ENCODE assay signal across 8 mouse cellular contexts in genomic region chr8:111538194-111538593, GRCm38 (mm10). TPM values are rescaled to one million over a fixed set of nuclear protein-coding genes. Genes with fewer than 3 reads are reported as not detected.
DNase-seq lines count a peak whose midpoint lies in the region; ATAC-seq and TF ChIP-seq lines count a peak whose summit lies in the region.

No protein-coding gene starts in this region.

- H3K4me1 ChIP-seq in kidney, embryonic 14.5 days (ENCODE audit: control insufficient read depth, insufficient read depth, low read length): peaks cover 22% of the 10 kb centered on the region

- peak; percentile 94 for DNase-seq in heart, adult 11 months
- DNase-seq in heart, postnatal 36 days: no peak
- peak; percentile 24 for DNase-seq in brain, embryonic 14.5 days (ENCODE audit: low read depth)
- DNase-seq in heart, adult 8-10 months (ENCODE audit: low spot score): peak; percentile 48
- peak; percentile 59 for DNase-seq in lung, postnatal 25 days (ENCODE audit: low spot score)
- no peak for DNase-seq in spleen, postnatal 10 days (ENCODE audit: low spot score in 2 of 2)
- no peak for DNase-seq in gastrocnemius, adult 8-10 months (ENCODE audit: low spot score in 2 of 2)

- no peak overlapping the region for H3K27ac ChIP-seq in kidney, embryonic 14.5 days (ENCODE audit: low read depth, low read length)

- peak overlapping the region; percentile 94; the same call in 1 of the 2 replicates for H3K9ac ChIP-seq in kidney, embryonic 14.5 days (ENCODE audit: low read depth, low read length)

- WGBS in kidney, embryonic 14.5 days: 12% methylated on average over 2 of the region's 2 CpGs

- H3K9me3 ChIP-seq in kidney, embryonic 14.5 days (ENCODE audit: control insufficient read depth, low read length): no peaks in the 10 kb centered on the region

- intact Hi-C loops in heart, postnatal 36 days (cut with DNase I): loop anchor here (2.0 to 5.0 kb wide), 2 partner anchors 59 to 196 kb away; no protein-coding TSS in a partner anchor

- ATAC-seq in kidney, embryonic 14.5 days (ENCODE audit: low FRiP score, low TSS enrichment): no peak

- H3K27me3 ChIP-seq in kidney, embryonic 14.5 days (ENCODE audit: control insufficient read depth, insufficient read depth, low read length): no peaks in the 10 kb centered on the region

- TF ChIP-seq CTCF in brain, embryonic 14.5 days (IDR thresholded peaks at IDR 0.05; ENCODE audit: borderline replicate concordance, extremely low read depth, insufficient read depth, insufficient read length): no peak

- peak overlapping the region; percentile 75 for H3K4me2 ChIP-seq in kidney, embryonic 14.5 days (replicated peaks; ENCODE audit: low read depth, low read length)

- peak overlapping the region; percentile 81 for H3K4me3 ChIP-seq in kidney, embryonic 14.5 days (ENCODE audit: low read length)

- no peaks in the 10 kb centered on the region; the same call in 1 of the 2 replicates for H3K36me3 ChIP-seq in kidney, embryonic 14.5 days (ENCODE audit: control insufficient read depth, insufficient read depth, low read length)

- TF ChIP-seq POLR2A in brain, embryonic 14.5 days (IDR thresholded peaks at IDR 0.05; ENCODE audit: borderline replicate concordance, extremely low read depth, insufficient read depth, insufficient read length, poor library complexity, severe bottlenecking): no peak

RNA-seq across cellular contexts. Expression of gene Znrf1, which starts 2.3 kb away (rescaled TPM):
- total RNA-seq in heart, postnatal 36 days (2021): 10 to 100 TPM; 56.4 to 59.3 TPM
- polyA plus RNA-seq in brain, embryonic 14.5 days (2012; rRNA removed): 237 and 293 TPM in 2 replicates
- total RNA-seq in heart, adult 8-10 months (2022): 10 to 100 TPM; 52.7 to 71.3 (median 59.2) TPM
- 28.1 and 37.4 TPM in 2 replicates for polyA plus RNA-seq in kidney, embryonic 14.5 days (2014; fragmentation: Nextera tagmentation; extraction: Ambion mirVana)
- 10 to 100 TPM; 67.2 to 71.6 (median 70.7) TPM for total RNA-seq in gastrocnemius, adult 8-10 months (2022)

RNA-seq across cellular contexts. Expression of gene Wdr59, which starts 16.3 kb away (rescaled TPM):
- 1 to 10 TPM; 7.4 to 8.5 TPM for total RNA-seq in heart, postnatal 36 days (2021)
- 14.2 and 16.0 TPM in 2 replicates for polyA plus RNA-seq in brain, embryonic 14.5 days (2012; rRNA removed)
- total RNA-seq in heart, adult 8-10 months (2022): 1 to 10 TPM; 6.5 to 7.4 (median 7.0) TPM
- polyA plus RNA-seq in kidney, embryonic 14.5 days (2014; fragmentation: Nextera tagmentation; extraction: Ambion mirVana): 4.8 and 6.2 TPM in 2 replicates
- total RNA-seq in gastrocnemius, adult 8-10 months (2022): 1 to 10 TPM; 7.9 to 9.0 (median 8.6) TPM

Comparison
In these comparisons a context has a peak if more than half of its experiments do, and no peak if none do; other contexts are left out.
1. DNase-seq: peak in heart, adult 11 months (single experiment), brain, embryonic 14.5 days (single experiment), heart, adult 8-10 months (single experiment) and lung, postnatal 25 days (single experiment); none in heart, postnatal 36 days (0 of 2), spleen, postnatal 10 days (0 of 2) and gastrocnemius, adult 8-10 months (0 of 2).